Mouse (Mus musculus) liver, embryonic 15.5 days (tissue): ENCODE measurements around the gene Spdef. TPM values are rescaled to one million over a fixed set of nuclear protein-coding genes. Genes with fewer than 3 reads are reported as not detected.

Experiments
- ATAC-seq: fragments of 200-750 bp; cut with Nextera tagmentation; 2 replicates; pipeline ENCODE4 v1.8.0; 2017; ENCODE audit warnings: moderate number of reproducible peaks, mild to moderate bottlenecking, moderate library complexity; ENCODE audit not compliant: insufficient read depth
- H3K27ac ChIP-seq: fragments of 300-500 bp; sonication (generic); replicated peaks from 2 replicates; pipeline ENCODE4 v1.5.1; 2015; ENCODE audit warnings: mild to moderate bottlenecking, inconsistent platforms
- H3K27me3 ChIP-seq: fragments of 300-500 bp; sonication (generic); 2 replicates; pipeline ENCODE4 v1.6.1; 2015; ENCODE audit warnings: mild to moderate bottlenecking, inconsistent platforms
- H3K36me3 ChIP-seq: fragments of 300-500 bp; sonication (generic); replicated peaks from 2 replicates; pipeline ENCODE4 v1.6.1; 2015; ENCODE audit warnings: moderate library complexity, mild to moderate bottlenecking, inconsistent platforms
- H3K4me1 ChIP-seq: fragments of 300-500 bp; sonication (generic); replicated peaks from 2 replicates; pipeline ENCODE4 v1.6.1; 2015; ENCODE audit warnings: inconsistent platforms
- H3K4me2 ChIP-seq: fragments of 300-500 bp; sonication (generic); 2 replicates; pipeline ENCODE4 v1.6.1; 2015; ENCODE audit warnings: moderate library complexity, mild to moderate bottlenecking, inconsistent platforms
- H3K4me3 ChIP-seq: fragments of 300-500 bp; sonication (generic); replicated peaks from 2 replicates; pipeline ENCODE4 v1.5.1; 2015; ENCODE audit warnings: mild to moderate bottlenecking, inconsistent platforms
- H3K9ac ChIP-seq: fragments of 300-500 bp; sonication (generic); 2 replicates; pipeline ENCODE4 v1.6.1; 2015; ENCODE audit warnings: moderate library complexity, mild to moderate bottlenecking, inconsistent platforms
- H3K9me3 ChIP-seq: fragments of 300-500 bp; sonication (generic); replicated peaks from 2 replicates; pipeline ENCODE4 v1.6.1; 2016; ENCODE audit warnings: inconsistent platforms
- WGBS: fragments of 180-500 bp; shearing (Covaris S2); methylation state at CpG from one replicate; pipeline ENCODE4 v1.1.7; 2015; ENCODE audit warnings: mixed read lengths; ENCODE audit not compliant: insufficient replicate concordance; 5-methylcytosine and 5-hydroxymethylcytosine counted together
- polyA plus RNA-seq: library from polyadenylated mRNA; unstranded; fragments of >200 nt; fragmentation: Nextera tagmentation; extraction: Ambion mirVana; gene quantifications from 2 replicates; pipeline ENCODE4 v1.2.1, GENCODE M21; 2015

Spdef gene
- polyA plus RNA-seq, 1 experiment from 2014 or later = not detected

DNA sequence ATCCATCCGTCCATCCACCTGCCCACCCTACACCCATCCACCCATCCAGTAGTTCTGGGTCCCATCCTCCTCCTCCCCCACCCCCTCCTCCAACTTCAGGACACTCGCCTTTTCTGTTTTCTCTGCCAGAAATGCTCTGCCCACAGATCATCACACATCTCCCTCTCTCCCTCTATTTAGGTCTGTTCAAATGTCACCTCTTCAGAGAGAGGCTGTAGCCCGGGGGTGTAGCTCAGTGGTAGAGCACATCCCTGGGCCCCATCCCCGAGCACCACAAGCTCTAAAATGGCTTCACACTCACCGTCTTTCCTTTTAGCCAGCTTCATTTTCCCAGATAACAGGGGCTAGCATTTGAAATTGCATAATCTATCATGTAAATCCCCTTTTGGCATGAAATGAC, 51.0 kb downstream of the Spdef start:
- no peak overlapping the region for H3K4me3 ChIP-seq
- H3K9ac ChIP-seq = no peak overlapping the region
- ATAC-seq = no peak
- no peak overlapping the region for H3K4me2 ChIP-seq
- no peaks in the 10 kb centered on the region for H3K36me3 ChIP-seq
- no peaks in the 10 kb centered on the region for H3K9me3 ChIP-seq
- H3K4me1 ChIP-seq = no peaks in the 10 kb centered on the region
- H3K27me3 ChIP-seq = peaks cover 2% of the 10 kb centered on the region; the same call in 1 of the 2 replicates
- no peak overlapping the region for H3K27ac ChIP-seq
- WGBS = 53% methylated on average over 5 of the region's 5 CpGs

DNA sequence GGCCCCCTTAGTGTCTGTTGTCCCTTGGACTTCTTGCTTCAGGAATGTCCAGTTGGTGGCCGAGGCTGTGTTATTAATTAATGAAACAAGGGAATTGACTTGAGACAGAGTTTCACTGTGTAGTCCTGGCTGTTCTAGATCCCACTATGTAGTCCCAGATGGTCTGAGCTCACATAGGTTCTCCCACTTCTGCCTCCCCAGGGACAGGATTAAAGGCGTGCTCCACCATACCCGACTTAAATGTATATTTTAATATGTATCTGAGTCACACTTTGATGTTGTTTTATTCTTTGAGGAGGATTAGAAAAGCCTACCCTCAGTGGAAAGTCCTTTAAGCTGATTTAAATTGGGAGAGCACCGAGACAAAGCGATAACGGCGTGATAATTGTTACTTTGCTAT, 52.5 kb downstream of the Spdef start:
- Histone ChIP-seq H3K9ac (no peak overlapping the region), H3K27me3 (no peaks in the 10 kb centered on the region), H3K4me1 (no peaks in the 10 kb centered on the region), H3K9me3 (no peaks in the 10 kb centered on the region), H3K4me3 (no peak overlapping the region), H3K4me2 (no peak overlapping the region), H3K27ac (no peak overlapping the region), H3K36me3 (no peaks in the 10 kb centered on the region)
- WGBS = 54% methylated on average over 7 of the region's 7 CpGs
- ATAC-seq = no peak

DNA sequence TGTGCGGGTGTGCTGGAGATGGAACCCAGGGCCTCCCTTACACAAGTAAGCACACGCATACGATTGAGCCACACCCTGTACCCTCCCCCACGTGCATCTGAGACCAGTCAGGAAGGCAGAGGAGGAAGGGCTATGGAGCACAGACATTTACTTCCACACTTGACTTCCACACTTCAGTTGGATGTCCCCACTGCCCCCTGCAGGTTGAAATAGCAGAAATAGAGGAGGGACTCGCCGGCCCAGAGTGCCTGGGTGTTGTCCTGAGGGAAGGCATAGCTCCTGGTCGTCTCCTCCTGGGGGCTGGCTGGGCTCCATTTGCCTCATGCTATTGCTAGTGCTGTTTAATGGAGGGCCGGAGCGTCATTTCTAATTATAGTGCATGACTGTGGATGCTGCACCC, 53.3 kb downstream of the Spdef start:
- WGBS = 40% methylated on average over 9 of the region's 9 CpGs
- Histone ChIP-seq H3K4me3 (no peak overlapping the region), H3K9me3 (no peaks in the 10 kb centered on the region), H3K27me3 (no peaks in the 10 kb centered on the region), H3K9ac (no peak overlapping the region), H3K4me1 (no peaks in the 10 kb centered on the region), H3K4me2 (no peak overlapping the region), H3K27ac (no peak overlapping the region), H3K36me3 (no peaks in the 10 kb centered on the region)
- ATAC-seq = no peak

DNA sequence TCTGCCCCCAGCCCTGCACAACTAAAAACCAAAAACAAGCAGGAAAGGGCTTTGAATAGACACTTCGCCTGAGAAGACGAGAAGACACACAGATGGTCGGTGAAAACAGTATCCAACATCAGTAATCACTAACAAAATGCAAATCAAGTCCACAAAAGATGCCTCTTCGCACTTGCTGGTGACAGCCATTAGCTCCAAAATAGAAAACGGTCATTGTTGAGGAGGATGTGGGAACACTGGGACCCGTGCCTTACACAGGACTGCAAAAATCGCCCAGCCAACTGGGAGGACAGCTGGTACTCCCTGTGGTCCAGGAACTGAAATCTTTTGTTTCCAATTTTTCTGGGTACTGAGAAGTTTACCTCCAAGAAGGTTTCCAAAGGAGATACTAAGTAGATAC, 54.8 kb downstream of the Spdef start:
- Histone ChIP-seq H3K36me3 (no peaks in the 10 kb centered on the region), H3K27ac (no peak overlapping the region), H3K27me3 (no peaks in the 10 kb centered on the region), H3K9me3 (no peaks in the 10 kb centered on the region), H3K9ac (no peak overlapping the region), H3K4me3 (no peak overlapping the region), H3K4me2 (no peak overlapping the region), H3K4me1 (no peaks in the 10 kb centered on the region)
- ATAC-seq = no peak
- 65% methylated on average over 7 of the region's 7 CpGs for WGBS

DNA sequence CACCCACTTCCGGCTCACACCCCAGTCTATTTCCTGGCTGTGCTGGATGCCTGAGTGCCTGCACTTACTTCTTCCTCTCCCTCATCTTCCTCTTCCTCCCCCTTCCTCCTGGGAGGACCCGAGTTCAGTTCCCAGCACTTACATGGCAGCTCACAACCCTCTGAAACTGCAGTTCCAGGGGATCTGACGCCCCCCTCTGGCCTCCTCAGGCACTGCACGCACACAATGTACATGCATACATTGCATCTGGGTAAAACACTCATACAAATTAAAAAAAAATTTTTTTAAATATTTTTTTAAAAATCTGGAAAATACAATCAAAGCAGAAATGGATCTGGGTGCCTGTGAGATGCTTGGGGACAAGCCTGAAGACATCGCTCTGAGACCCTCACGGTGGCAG, 57.0 kb downstream of the Spdef start:
- Histone ChIP-seq H3K27ac (no peak overlapping the region), H3K36me3 (no peaks in the 10 kb centered on the region), H3K4me2 (no peak overlapping the region), H3K9ac (no peak overlapping the region), H3K4me3 (no peak overlapping the region), H3K4me1 (no peaks in the 10 kb centered on the region), H3K9me3 (no peaks in the 10 kb centered on the region), H3K27me3 (no peaks in the 10 kb centered on the region)
- no peak for ATAC-seq
- WGBS = 58% methylated on average over 6 of the region's 6 CpGs

Other genes with a start within 250 kb of the Spdef start
- 0.02 TPM in 1 of 2 replicates, not detected in the other for gene Grm4, start 207.6 kb downstream of the Spdef start, polyA plus RNA-seq
- 131 and 132 TPM in 2 replicates for gene Hmga1, start 172.5 kb downstream of the Spdef start, polyA plus RNA-seq
- 12.3 and 13.9 TPM in 2 replicates for gene AI413582, start 163.2 kb downstream of the Spdef start, polyA plus RNA-seq
- 23.2 and 26.1 TPM in 2 replicates for gene Nudt3, start 105.5 kb downstream of the Spdef start, polyA plus RNA-seq
- not detected in 2 replicates for gene RPS10-NUDT3, start 93.7 kb downstream of the Spdef start, polyA plus RNA-seq
- 435 and 496 TPM in 2 replicates for gene Rps10, start 92.3 kb downstream of the Spdef start, polyA plus RNA-seq
- gene Pacsin1, start 73.4 kb downstream of the Spdef start, polyA plus RNA-seq = 0.13 and 0.24 TPM in 2 replicates
- gene D17Wsu92e, start 91.7 kb upstream of the Spdef start, polyA plus RNA-seq = 13.3 and 18.2 TPM in 2 replicates
- 115 and 125 TPM in 2 replicates for gene Snrpc, start 109.2 kb upstream of the Spdef start, polyA plus RNA-seq
- 2.2 and 2.5 TPM in 2 replicates for gene Uhrf1bp1, start 127.5 kb upstream of the Spdef start, polyA plus RNA-seq
- 3.4 and 4.3 TPM in 2 replicates for gene Anks1, start 180.4 kb upstream of the Spdef start, polyA plus RNA-seq
- 21.6 and 22.2 TPM in 2 replicates for gene Taf11, start 180.9 kb upstream of the Spdef start, polyA plus RNA-seq